Mouse (Mus musculus) forebrain, embryonic 13.5 days (tissue): ENCODE data around the gene Cep170b. TPM values are rescaled to one million over a fixed set of nuclear protein-coding genes. Genes with fewer than 3 reads are reported as not detected.

Source experiments
- ATAC-seq: fragments of 200-750 bp; cut with Nextera tagmentation; 2 replicates; pipeline ENCODE4 v1.8.0; 2017
- H3K27ac ChIP-seq: fragments of 300-500 bp; sonication (generic); 2 replicates; pipeline ENCODE4 v1.5.1; 2015; ENCODE audit warnings: inconsistent platforms, mild to moderate bottlenecking, moderate library complexity
- H3K27me3 ChIP-seq: fragments of 300-500 bp; sonication (generic); 2 replicates; pipeline ENCODE4 v1.6.1; 2015; ENCODE audit warnings: mild to moderate bottlenecking, inconsistent platforms
- H3K36me3 ChIP-seq: fragments of 300-500 bp; sonication (generic); 2 replicates; pipeline ENCODE4 v1.6.1; 2015; ENCODE audit warnings: mild to moderate bottlenecking, inconsistent platforms; ENCODE audit not compliant: poor library complexity, severe bottlenecking
- H3K4me1 ChIP-seq: fragments of 300-500 bp; sonication (generic); 2 replicates; pipeline ENCODE4 v1.6.1; 2015; ENCODE audit warnings: inconsistent platforms
- H3K4me2 ChIP-seq: fragments of 300-500 bp; sonication (generic); 2 replicates; pipeline ENCODE4 v1.6.1; 2015; ENCODE audit warnings: inconsistent platforms, mild to moderate bottlenecking, moderate library complexity
- H3K4me3 ChIP-seq: fragments of 300-500 bp; sonication (generic); 2 replicates; pipeline ENCODE4 v1.5.1; 2015; ENCODE audit warnings: mild to moderate bottlenecking, inconsistent platforms
- H3K9ac ChIP-seq: fragments of 300-500 bp; sonication (generic); 2 replicates; pipeline ENCODE4 v1.6.1; 2015; ENCODE audit warnings: mild to moderate bottlenecking, inconsistent platforms
- H3K9me3 ChIP-seq: fragments of 300-500 bp; sonication (generic); replicated peaks from 2 replicates; pipeline ENCODE4 v1.6.1; 2016; ENCODE audit warnings: inconsistent platforms
- WGBS: fragments of 180-500 bp; shearing (Covaris S2); methylation state at CpG from one replicate; pipeline ENCODE4 v1.1.7; 2015; 5-methylcytosine and 5-hydroxymethylcytosine counted together
- polyA plus RNA-seq: library from polyadenylated mRNA; unstranded; fragments of >200 nt; fragmentation: Nextera tagmentation; extraction: Ambion mirVana; gene quantifications from 2 replicates; pipeline ENCODE4 v1.2.1, GENCODE M21; 2015

Cep170b gene
- polyA plus RNA-seq, 1 experiment from 2014 or later, result 11.0 TPM

- no peaks in the 10 kb centered on the region for H3K36me3 ChIP-seq
- no peak overlapping the region for H3K4me2 ChIP-seq
- H3K27me3 ChIP-seq, result peaks cover 8% of the 10 kb centered on the region
- H3K27ac ChIP-seq, result 0 out of 2 replicates have a peak overlapping the region, but pooled peaks have one; percentile 31
- H3K9ac ChIP-seq, result peak overlapping the region; percentile 8; the same call in 1 of the 2 replicates
- H3K9me3 ChIP-seq, result no peaks in the 10 kb centered on the region
- peaks cover 8% of the 10 kb centered on the region for H3K4me1 ChIP-seq
- ATAC-seq, result peak; percentile 32; the same call in 1 of the 2 replicates
- no peak overlapping the region for H3K4me3 ChIP-seq
- 69% methylated on average over 3 of the region's 3 CpGs for WGBS
Measured at GRCm38 (mm10) chr12:112713984-112714383, 6.3 kb upstream of the Cep170b start.

GRCm38 (mm10) chr12:112717140-112717539, 3.1 kb upstream of the Cep170b start:
- Histone ChIP-seq H3K4me1 (peaks cover 14% of the 10 kb centered on the region), H3K9me3 (no peaks in the 10 kb centered on the region), H3K36me3 (no peaks in the 10 kb centered on the region), H3K9ac (no peak overlapping the region), H3K4me2 (no peak overlapping the region), H3K27ac (no peak overlapping the region), H3K27me3 (peaks cover 26% of the 10 kb centered on the region), H3K4me3 (no peak overlapping the region)
- WGBS, result 24% methylated on average over 7 of the region's 7 CpGs
- no peak for ATAC-seq

- Histone ChIP-seq H3K36me3 (no peaks in the 10 kb centered on the region), H3K4me2 (no peak overlapping the region), H3K9me3 (no peaks in the 10 kb centered on the region), H3K9ac (no peak overlapping the region), H3K27ac (no peak overlapping the region), H3K4me3 (no peak overlapping the region), H3K4me1 (peaks cover 25% of the 10 kb centered on the region), H3K27me3 (peaks cover 30% of the 10 kb centered on the region)
- ATAC-seq, result no peak
- WGBS, result 70% methylated on average over 5 of the region's 5 CpGs
Measured at GRCm38 (mm10) chr12:112718995-112719394, 1.3 kb upstream of the Cep170b start.

- 37% methylated on average over 12 of the region's 12 CpGs for WGBS
- H3K4me2 ChIP-seq, result peak overlapping the region; percentile 98
- H3K9me3 ChIP-seq, result no peaks in the 10 kb centered on the region
- no peak overlapping the region for H3K9ac ChIP-seq
- peaks cover 38% of the 10 kb centered on the region for H3K4me1 ChIP-seq
- H3K36me3 ChIP-seq, result 0 out of 2 replicates have a peak, but pooled peaks cover 2% of the 10 kb centered on the region
- no peak overlapping the region for H3K27ac ChIP-seq
- peaks cover 30% of the 10 kb centered on the region for H3K27me3 ChIP-seq
- no peak for ATAC-seq
- H3K4me3 ChIP-seq, result peak overlapping the region; percentile 84
Measured at GRCm38 (mm10) chr12:112720890-112721423, 702 bp downstream of the Cep170b start.

GRCm38 (mm10) chr12:112721424-112722239, 1.4 kb downstream of the Cep170b start:
- H3K9ac ChIP-seq, result peak overlapping the region; percentile 89
- H3K36me3 ChIP-seq, result 0 out of 2 replicates have a peak, but pooled peaks cover 2% of the 10 kb centered on the region
- peak overlapping the region; percentile 98 for H3K4me2 ChIP-seq
- H3K9me3 ChIP-seq, result no peaks in the 10 kb centered on the region
- H3K27me3 ChIP-seq, result peaks cover 30% of the 10 kb centered on the region
- peaks cover 38% of the 10 kb centered on the region for H3K4me1 ChIP-seq
- peak; percentile 31 for ATAC-seq
- H3K4me3 ChIP-seq, result peak overlapping the region; percentile 84
- no peak overlapping the region for H3K27ac ChIP-seq
- WGBS, result 2% methylated on average over 42 of the region's 69 CpGs

- Histone ChIP-seq H3K4me1 (peaks cover 38% of the 10 kb centered on the region), H3K27ac (peak overlapping the region; percentile 54), H3K9me3 (no peaks in the 10 kb centered on the region), H3K36me3 (0 out of 2 replicates have a peak, but pooled peaks cover 2% of the 10 kb centered on the region), H3K4me2 (peak overlapping the region; percentile 98), H3K4me3 (peak overlapping the region; percentile 84), H3K9ac (peak overlapping the region; percentile 89), H3K27me3 (peaks cover 30% of the 10 kb centered on the region)
- 0% methylated on average over 33 of the region's 75 CpGs for WGBS
- peak; percentile 72 for ATAC-seq
Measured at GRCm38 (mm10) chr12:112722240-112723027, 2.2 kb downstream of the Cep170b start.

GRCm38 (mm10) chr12:112723028-112723330, 2.7 kb downstream of the Cep170b start:
- H3K4me1 ChIP-seq, result peaks cover 43% of the 10 kb centered on the region
- 0 out of 2 replicates have a peak, but pooled peaks cover 2% of the 10 kb centered on the region for H3K36me3 ChIP-seq
- peak; percentile 4; the same call in 1 of the 2 replicates for ATAC-seq
- peak overlapping the region; percentile 89 for H3K9ac ChIP-seq
- WGBS, result 3% methylated on average over 4 of the region's 5 CpGs
- no peaks in the 10 kb centered on the region for H3K9me3 ChIP-seq
- peaks cover 30% of the 10 kb centered on the region for H3K27me3 ChIP-seq
- peak overlapping the region; percentile 84 for H3K4me3 ChIP-seq
- no peak overlapping the region for H3K27ac ChIP-seq
- H3K4me2 ChIP-seq, result peak overlapping the region; percentile 98

- H3K36me3 ChIP-seq, result 0 out of 2 replicates have a peak, but pooled peaks cover 2% of the 10 kb centered on the region
Measured at GRCm38 (mm10) chr12:112723445-112723844, 3.2 kb downstream of the Cep170b start.

GRCm38 (mm10) chr12:112724077-112724805, 4.0 kb downstream of the Cep170b start:
- Histone ChIP-seq H3K27me3 (peaks cover 26% of the 10 kb centered on the region), H3K4me3 (no peak overlapping the region), H3K4me2 (peak overlapping the region; percentile 98; the same call in 1 of the 2 replicates), H3K9ac (no peak overlapping the region), H3K36me3 (0 out of 2 replicates have a peak, but pooled peaks cover 2% of the 10 kb centered on the region), H3K27ac (no peak overlapping the region), H3K9me3 (no peaks in the 10 kb centered on the region), H3K4me1 (peaks cover 43% of the 10 kb centered on the region)
- peak; percentile 30; the same call in 1 of the 2 replicates for ATAC-seq
- WGBS, result 80% methylated on average over 11 of the region's 11 CpGs

More at GRCm38 (mm10) chr12:112723445-112723844, 3.2 kb downstream of the Cep170b start:
- H3K4me2 ChIP-seq, result peak overlapping the region; percentile 98
- H3K9ac ChIP-seq, result peak overlapping the region; percentile 89
- H3K4me1 ChIP-seq, result peaks cover 43% of the 10 kb centered on the region
- peak overlapping the region; percentile 84 for H3K4me3 ChIP-seq
- WGBS, result 93% methylated on average over 6 of the region's 6 CpGs
- H3K9me3 ChIP-seq, result no peaks in the 10 kb centered on the region
- no peak for ATAC-seq
- H3K27ac ChIP-seq, result no peak overlapping the region
- H3K27me3 ChIP-seq, result peaks cover 30% of the 10 kb centered on the region

GRCm38 (mm10) chr12:112727801-112728200, 7.5 kb downstream of the Cep170b start:
- peaks cover 27% of the 10 kb centered on the region for H3K36me3 ChIP-seq
- H3K4me3 ChIP-seq, result no peak overlapping the region
- peaks cover 4% of the 10 kb centered on the region; the same call in 1 of the 2 replicates for H3K27me3 ChIP-seq
- no peak for ATAC-seq
- 0 out of 2 replicates have a peak overlapping the region, but pooled peaks have one; percentile 12 for H3K9ac ChIP-seq
- H3K4me1 ChIP-seq, result peaks cover 34% of the 10 kb centered on the region
- H3K27ac ChIP-seq, result no peak overlapping the region
- 70% methylated on average over 8 of the region's 8 CpGs for WGBS
- H3K9me3 ChIP-seq, result no peaks in the 10 kb centered on the region
- H3K4me2 ChIP-seq, result no peak overlapping the region

- WGBS, result 96% methylated on average over 14 of the region's 14 CpGs
- H3K4me3 ChIP-seq, result no peak overlapping the region
- 0 out of 2 replicates have a peak, but pooled peaks cover 5% of the 10 kb centered on the region for H3K4me1 ChIP-seq
- no peak overlapping the region for H3K27ac ChIP-seq
- no peak overlapping the region for H3K4me2 ChIP-seq
- no peak overlapping the region for H3K9ac ChIP-seq
- no peak for ATAC-seq
- no peaks in the 10 kb centered on the region for H3K9me3 ChIP-seq
- H3K27me3 ChIP-seq, result no peaks in the 10 kb centered on the region
- H3K36me3 ChIP-seq, result peaks cover 54% of the 10 kb centered on the region
Measured at GRCm38 (mm10) chr12:112730808-112731207, 10.6 kb downstream of the Cep170b start.
